Mouse (Mus musculus) kidney, adult 11 months (tissue): Measurements from ENCODE around the gene 1700025G04Rik.
A peak's percentile ranks its signal among the peaks of the same experiment; 100 is the strongest.

Experiments
- DNase-seq: peaks from one replicate; pipeline ENCODE4 v3.0.0; 2022

1700025G04Rik gene

DNA sequence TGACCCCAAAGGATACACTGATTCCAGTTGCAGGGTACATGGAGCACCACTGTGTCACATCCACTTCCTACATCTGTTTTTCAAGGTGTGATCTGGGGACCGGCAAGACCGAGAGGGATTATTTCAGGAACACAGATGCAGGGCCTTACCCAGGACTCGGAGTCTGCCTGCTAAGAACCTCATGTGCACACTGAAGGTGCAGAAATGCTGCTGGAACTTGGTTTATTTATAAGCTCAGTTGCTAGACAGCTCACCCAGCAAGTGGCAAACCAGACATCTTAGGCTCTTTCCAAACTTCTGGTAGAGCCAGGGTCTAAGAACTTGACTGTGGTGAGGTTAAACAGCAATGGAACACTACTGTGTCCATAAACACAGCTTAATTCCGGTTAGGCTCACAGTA is 61.2 kb downstream of the 1700025G04Rik start:
- DNase-seq: no peak

DNA sequence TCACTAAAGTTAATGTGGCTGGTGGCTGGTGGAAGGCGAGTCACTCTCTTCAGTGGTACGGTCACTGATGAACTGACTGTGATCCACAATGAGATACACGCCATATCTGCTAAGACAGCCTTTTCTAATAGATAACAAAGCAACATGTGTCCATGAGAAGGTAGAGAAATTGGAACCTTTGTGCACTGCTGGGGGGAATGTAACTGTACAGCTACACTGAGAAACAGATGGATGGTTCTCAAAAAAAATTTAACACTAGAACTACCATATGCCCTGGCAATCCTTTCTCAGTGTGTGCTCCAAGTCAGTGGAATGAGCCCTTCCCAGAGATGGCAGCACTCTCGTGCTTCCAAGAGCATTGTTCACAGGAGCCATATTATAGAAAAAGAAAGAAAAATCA is 63.2 kb downstream of the 1700025G04Rik start:
- DNase-seq: no peak

DNA sequence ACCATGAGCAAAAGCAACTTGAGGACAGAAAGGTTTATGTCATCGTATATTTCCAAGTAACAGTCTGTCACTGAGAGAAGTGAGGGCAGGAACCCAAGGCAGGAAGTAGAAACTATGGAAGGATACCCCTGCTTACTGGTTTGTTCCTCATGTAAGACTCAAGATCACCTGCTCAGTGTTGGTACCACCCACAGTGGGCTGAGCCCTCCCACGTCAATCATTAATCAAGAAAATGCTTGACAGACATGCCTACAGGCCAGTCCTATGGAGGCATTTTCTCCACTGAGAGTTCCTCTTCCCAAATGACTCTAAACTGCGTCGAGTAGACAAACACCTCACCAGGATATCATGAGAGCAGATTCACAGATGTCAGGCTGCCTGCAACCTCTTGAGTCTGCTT is 64.6 kb downstream of the 1700025G04Rik start:
- DNase-seq: no peak

DNA sequence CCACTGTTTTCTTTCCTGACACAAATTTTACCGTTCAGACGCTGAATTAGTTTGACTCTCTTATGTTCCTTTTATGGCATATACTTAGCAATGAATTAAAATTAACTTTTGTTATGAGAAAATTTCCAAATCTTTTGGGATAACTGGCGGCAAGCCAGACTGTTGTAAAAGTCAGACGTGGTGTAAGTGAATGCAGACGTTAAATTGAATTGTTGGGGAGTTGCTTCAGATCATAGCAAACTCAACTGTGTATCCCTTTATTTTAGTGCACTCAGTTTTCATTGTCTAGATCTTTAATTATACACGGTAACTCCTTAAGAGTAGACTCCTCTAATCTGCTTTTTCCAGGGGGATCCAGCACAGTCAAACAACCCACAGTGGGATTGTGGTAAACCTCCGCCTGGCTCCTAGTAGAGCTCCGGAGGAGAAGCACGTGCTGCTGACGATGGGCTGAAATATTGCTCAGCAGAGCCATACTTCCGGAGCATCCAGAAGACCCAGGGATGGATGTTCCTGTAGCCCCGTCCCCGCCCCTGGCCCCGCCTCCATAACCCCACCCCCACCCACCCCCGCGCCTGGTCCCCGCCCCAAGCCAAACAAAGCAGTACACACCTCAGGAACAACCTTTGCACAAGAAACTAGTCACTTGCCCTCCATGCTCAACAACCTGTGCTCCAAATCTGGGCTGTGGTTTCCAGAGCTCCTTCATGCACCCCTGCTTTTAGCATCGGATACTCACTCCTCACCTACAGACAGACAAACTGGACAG is 65.7 kb downstream of the 1700025G04Rik start:
- DNase-seq: no peak

DNA sequence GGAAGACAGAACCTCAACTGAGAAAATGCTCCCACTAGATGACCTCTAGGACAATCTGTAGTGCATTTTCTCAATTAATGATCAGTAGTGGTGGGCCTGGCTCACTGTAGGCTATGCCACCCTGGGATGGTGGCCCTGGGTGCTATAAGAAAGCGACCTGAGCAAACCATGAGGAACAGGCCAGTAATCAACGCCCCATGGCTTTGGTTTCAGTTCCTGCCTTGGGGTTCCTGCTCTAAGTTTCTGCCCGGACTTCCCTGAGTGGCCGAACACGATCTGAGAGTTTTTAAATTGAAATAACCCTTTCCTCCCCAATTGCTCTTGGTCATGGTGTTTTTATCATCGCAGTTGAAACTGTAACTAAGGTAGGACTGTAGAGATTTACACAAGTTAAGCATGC is 69.1 kb downstream of the 1700025G04Rik start:
- no peak for DNase-seq

DNA sequence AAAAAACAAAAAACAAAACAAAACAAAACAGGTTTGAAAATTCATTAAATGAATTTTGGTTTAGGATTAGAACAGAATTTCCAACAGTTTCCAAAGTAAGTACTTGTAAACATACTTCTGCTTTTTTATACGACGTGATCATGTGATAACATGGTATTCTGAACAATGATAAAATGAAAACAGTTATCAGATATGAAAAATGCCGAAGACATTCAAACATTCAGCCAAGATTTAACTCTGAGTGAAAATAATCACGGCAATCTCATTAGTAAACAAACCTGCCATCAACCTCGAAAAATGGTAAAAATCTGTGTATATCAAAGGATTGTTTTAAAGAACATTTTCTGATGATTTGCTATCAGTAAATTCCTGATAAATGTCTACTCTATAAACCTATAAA is 69.9 kb downstream of the 1700025G04Rik start:
- DNase-seq: no peak

DNA sequence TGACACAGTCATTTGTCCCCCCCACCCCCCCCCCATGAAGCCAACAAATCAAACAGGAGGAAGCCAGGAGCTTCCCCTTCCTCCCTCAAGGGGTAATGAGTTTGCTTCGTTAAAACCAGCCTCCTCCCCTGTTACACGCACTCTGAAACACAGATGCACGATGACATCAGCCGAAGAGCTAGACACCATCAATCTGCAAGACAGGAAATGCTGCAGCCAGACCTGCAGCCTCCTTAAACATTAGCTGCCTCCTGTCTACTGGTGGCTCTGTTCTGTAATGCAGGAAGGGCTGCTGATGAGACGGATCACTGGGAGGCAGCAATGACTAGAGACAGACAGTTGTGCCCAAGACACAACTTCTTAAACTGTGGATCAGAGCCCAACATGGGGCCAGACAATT is 70.7 kb downstream of the 1700025G04Rik start:
- DNase-seq: peak; percentile 37

DNA sequence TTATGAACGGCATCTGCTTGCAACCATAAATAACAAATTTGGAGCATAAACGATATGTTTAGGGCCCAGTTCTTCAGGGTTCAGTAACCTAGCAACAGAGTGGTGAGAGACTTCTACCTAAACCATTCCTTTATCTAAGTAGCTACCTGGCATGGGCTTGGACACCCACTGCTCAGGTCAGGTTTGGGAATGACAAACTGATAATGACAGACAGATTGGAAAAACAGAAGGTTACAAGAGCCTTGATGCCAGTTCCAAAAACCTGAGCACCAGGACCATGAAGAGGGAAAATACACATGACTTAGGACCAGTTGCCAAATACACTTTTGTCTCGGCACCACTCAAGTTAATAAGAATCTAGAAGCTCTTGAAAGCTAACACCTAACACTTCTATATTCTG is 71.6 kb downstream of the 1700025G04Rik start:
- DNase-seq: no peak

DNA sequence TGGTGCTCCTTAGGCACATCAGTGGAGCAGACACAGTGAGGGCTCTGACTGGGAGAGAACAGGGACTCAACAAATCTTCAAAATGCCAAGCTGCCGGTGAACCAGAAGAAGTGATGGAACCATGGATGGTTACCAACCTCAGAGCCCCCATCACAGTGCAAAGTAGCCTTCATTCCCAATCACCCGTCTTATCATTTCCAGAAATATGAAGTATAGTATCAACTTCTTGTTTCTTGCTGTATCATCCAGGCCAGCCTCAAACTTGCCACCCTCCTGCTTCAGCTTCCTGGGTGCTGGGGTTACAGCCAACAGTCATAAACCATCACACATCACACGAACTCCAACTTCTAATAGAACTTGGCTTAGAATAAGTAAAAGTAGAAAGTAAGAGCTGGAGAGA is 73.3 kb downstream of the 1700025G04Rik start:
- no peak for DNase-seq

DNA sequence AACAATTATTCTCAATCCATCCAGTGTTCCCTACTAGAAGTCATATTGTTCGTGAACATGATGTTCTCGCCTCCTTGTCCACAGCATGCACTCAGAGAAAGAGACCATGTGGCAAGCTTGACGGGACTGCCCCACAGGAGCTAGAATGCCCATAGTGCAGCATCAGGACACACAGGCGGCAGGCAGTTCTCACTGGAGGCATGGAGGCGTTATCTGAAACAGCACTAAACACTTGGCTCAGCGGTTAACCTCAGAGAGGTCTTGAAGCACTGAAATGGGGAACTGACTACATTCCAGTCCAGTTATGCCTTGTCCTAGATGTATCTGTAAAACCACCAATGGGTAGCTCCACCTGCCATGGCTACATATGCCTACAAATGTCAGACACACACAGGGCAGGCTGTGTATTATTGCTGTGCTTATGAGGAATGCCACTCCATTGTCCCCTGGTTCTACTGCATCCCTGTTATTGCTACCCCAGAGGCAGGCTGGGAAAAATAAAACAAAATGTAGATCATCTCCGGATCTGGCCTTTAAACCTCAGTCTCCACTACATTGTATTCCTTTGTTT is 74.3 kb downstream of the 1700025G04Rik start:
- DNase-seq: no peak

DNA sequence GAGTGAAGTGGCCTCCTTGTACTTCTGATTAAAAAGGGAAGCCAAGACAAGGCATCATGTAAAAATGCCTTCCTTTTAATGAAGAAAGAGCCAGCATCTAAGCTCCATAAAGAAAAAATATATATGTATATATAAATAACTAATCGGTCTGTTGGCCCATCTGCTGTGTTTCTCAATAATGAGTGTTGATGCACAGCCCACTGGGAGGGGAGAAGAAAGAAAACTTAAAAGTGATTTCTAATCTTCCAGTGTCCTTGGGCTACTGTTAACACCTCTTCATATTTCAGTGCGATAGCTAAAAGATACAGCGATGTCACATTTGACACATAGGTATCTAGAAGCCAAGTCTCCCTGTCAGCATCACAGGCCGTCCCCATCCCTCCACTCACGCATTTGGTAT is 78.2 kb downstream of the 1700025G04Rik start:
- no peak for DNase-seq

DNA sequence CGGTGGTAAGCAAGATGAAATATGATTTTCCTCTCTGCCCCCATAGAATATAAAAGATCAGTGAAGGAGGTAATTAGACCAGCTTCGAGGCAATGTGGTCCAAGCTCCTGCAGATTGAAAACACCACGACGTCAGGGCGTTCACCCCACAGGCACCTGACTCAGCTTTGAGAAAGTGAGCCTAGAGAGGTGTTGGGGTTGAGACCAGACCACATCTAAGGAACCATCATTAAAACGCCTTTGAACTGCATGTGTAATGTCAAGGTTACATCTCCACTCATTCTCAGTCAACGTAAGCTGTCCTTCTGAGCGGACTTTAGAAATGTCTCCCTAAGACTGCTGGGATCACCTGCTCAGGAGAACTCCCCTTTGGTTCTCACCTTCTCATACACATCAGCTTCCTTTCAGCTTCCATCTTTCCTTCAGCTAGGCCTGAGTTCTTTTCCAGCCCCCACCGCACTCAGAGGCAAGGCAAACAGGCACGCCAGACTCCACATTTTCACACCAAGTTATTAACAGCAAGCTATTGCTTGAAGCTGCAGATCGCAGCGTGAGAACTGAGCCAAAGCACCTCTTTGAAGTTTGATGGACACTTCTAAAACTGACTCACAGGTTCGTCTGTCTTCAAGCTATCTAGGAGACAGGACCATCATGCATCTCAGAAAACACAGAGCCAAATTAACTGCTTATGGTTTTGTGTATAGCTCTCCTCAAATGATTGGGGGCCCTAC is 79.5 kb downstream of the 1700025G04Rik start:
- no peak for DNase-seq

DNA sequence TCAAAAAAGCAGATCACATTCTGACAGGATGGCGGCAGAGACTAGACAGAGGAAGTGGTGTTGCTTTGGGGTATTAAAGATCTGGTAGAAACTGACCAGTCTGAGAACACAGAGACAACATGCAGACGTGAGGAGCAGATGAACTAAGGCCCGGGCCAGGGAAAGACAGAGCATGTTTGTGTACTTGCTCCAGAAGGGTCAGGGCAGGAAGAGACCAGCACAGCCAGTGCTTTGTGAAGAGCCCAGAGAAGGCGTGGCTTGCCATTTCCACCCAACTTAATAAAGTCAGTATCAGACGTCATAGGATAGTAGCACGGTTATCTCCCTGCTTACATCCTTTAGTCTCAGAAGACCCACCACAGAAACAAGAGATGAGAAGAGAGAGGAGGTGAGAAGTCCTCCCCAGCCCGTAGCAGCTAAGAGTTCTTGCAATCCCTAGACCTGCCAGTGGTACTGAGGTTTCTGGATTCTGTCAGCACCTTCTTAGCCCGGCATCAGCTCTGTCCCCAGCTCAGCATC is 81.4 kb downstream of the 1700025G04Rik start:
- no peak for DNase-seq

DNA sequence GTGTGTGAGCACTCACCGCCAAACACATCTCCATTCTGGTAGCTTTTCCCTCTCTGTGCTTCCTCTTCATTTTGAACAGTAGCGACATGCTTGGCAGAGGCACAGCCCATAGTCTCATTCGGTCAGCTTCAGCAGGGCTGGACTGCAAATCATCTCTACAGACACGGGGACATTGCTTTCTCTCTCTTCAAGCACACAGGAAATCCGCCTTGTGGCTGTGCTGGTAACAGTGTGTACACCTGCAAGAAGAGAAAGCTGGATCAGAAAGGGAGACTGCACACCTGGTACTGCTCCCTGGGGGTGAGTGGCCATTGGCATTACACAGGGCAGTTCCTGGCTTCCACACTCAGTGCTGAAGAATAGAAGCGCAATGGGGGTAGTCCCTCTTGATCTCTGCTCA is 83.4 kb downstream of the 1700025G04Rik start:
- no peak for DNase-seq

DNA sequence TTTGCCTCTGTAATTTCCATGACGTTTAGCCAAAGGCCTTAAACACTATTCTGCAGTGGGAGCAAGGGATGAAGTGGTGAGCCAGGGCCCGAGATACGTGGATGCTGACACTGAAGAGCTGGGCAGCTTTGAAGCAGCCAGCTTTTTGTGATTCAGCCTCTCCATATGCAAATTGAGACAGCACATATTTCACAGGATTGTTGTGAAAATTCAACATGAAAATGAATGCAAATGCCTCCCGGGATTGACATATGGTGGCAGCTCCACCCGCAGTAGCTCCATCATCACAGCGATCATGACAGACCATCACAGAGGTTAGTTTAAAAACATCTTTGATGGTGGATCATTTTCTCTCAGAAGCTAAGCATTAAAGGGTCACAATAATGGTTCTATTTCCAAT is 85.4 kb downstream of the 1700025G04Rik start:
- no peak for DNase-seq

DNA sequence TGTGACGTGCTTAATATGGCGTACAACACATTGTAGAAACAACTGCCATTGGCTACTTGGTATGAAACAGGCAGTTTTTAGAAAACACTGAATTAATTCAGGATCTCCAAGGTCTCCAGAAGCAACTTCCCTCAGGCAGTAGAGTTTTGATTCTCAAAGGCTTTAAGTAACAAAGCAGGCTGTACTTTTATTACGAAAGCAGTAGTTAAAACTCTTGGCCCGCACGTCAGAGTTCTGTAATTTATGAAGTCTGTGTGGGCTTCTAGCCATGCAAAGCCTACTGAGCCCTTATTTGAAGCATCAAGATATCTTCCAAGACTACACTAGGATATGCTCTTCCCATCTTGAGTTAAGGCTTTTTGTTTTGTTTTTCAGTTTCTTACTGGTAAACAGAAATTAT is 89.5 kb downstream of the 1700025G04Rik start:
- DNase-seq: no peak

DNA sequence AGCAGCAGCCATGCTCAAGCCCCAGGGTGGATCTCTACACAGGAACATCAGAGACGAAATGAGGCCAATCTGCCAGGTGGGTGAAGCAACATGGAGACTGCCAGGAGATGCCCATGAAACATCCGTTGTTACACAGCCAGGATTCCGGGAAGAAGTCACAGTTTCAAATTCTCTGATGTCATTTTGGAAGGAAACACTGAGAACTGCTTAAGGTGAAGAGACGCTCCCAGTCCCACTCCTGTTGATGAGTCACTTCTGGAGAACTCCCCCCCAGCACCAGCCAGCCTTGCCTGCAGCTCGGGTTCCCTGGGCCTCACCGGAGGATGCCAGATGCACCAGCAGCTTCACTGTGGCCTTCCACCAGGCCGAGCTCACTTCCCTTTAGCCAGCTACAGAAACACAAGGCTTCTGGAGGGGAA is 90.5 kb downstream of the 1700025G04Rik start:
- DNase-seq: no peak

DNA sequence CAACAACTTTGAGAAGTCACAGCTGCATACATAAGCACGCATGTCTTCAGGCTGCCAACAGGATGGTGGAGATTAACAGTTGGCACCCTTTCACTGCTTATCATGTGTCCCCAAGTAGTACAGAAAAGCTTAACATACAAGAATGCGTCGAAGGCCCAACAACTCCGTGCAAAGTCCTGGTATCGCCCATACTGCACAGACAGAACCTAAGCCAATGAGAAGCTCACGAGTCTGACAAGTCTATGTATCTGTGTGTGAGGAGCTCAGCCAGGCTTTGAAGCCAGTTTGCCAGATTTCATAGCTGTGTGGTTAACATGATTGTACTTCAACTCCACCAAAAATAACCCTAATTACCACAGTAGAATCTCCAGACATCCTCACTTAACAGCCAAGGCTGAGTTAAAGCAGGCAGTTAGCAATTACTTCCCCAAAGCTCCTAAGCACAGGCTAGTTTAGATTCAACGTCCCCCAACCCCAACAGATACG is 91.2 kb downstream of the 1700025G04Rik start:
- DNase-seq: no peak

DNA sequence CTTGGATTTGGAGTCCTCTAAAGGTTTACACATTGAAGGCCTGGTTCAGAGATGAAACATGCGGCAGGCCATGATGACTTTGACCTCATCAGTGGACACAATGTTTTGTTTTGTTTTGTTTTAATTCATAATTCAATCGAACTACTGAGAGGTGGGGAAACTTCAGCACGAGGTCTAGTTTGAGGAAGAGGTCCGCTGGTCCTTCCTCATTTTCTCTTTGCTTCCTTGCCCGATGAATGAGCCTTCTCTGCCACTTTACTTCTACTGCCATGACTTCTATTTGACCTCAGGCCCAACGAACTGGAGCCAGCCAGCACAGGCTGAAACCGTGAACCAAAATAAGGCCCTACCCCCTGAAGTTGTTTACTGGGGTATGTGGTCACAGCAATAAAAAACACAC is 92.3 kb downstream of the 1700025G04Rik start:
- no peak for DNase-seq

DNA sequence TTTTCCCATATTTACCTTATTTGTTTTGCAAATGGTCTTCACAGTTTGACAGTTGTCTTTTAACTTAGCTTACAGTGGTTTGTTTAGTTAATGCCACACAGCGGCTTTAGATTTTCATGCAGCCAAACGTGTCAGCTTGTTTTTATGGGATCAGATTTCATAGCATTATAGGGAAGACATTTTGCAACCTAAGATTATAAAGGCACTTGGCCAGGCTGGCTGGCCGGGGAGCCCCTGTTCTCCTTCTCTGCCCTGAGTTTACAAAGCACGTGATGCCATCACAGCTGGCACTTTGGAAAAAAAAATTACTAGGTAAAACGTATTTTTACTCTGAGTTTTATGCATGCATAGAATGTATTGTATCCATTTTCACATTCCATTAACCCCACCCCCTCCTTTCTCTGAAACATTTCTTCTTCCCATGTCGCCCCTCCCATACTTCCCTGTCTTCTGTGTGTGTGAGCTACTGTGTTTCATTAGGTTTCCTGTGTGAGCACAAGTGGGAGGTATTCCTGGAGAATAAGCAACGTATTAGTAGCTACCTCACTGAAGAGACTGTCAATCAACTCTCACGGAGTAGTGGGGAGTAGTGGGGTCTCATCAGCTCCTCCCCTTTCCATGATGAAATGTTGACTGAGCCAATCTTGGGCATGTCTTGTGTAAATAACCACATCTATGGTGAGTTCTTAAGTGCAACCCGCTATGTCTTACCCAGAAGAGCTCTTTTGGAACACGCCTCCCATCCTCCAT is 93.8 kb downstream of the 1700025G04Rik start:
- DNase-seq: no peak

DNA sequence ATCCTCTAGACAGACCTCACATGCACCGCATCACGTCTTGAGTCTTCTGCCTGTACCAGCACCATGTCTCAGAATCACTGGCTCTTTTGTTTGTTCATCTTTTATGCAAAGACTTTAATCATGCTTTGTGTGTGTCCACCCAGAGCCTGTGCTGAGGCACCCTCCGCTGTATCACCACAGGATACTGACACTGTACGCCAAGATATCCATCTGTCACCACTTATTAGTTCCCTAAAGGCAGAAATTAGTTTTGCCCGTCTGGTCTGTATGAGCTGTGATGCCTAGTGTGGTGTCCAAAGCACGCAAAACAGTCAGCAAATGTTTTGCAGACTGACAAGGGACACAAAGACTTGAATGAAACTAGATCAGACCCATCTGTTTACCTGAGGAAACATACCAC is 95.7 kb downstream of the 1700025G04Rik start:
- DNase-seq: no peak

DNA sequence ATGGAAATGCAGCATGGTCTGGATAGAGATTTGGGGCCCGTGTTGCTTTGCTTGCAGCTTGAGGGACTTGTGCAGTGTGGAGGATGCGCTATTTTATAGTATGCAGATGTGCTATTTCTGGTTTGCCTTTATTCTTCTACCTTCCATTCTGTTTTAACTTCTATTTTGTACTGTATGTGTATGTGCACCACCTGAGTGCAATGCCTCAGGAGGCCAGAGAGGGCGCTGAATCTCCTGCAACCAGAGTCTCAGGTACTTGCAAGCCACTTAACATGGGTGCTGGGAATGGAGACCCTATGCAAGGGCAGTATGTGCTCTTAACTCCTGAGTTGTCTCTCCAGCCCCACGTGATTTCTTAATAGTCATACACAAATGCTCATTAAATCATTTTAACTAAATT is 98.4 kb downstream of the 1700025G04Rik start:
- no peak for DNase-seq

DNA sequence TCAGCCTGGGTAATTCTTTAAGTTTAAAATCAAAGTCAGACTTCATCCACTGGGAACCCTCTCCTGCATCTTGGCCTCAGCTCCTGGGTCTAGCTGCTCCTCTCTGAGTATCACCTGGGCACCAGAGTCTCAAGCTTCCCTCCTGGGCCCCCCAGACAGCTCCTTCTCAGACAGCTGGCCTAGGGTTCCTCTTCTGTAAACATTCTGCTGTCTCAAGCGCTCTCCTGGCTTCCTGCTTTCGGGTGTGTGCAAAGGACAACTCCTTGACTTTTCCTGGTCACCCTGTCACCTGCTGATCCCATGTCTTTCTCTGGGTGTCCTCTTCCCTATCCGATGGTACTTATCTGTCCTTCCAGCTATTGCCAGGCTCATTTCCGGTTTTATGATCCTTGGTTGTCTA is 99.3 kb downstream of the 1700025G04Rik start:
- DNase-seq: no peak
